Mouse (Mus musculus) heart, postnatal 0 days (tissue): Measurements from ENCODE around the gene Rps24.

Experiments used
- CTCF ChIP-seq: IDR thresholded peaks from 2 replicates; pipeline ENCODE4 v1.5.1; 2016; ENCODE audit warnings: antibody characterized with exemption, control low read depth, low read depth
- EP300 ChIP-seq: IDR thresholded peaks from 2 replicates; pipeline ENCODE4 v1.6.1; 2016; ENCODE audit warnings: antibody characterized with exemption, low read depth

GRCm38 (mm10) chr14:24501256-24501655, 14.3 kb downstream of the Rps24 start:
- TF ChIP-seq CTCF (no peak), EP300 (no peak)
